Mouse (Mus musculus): ENCODE data around the gene Pkig.

DNA sequence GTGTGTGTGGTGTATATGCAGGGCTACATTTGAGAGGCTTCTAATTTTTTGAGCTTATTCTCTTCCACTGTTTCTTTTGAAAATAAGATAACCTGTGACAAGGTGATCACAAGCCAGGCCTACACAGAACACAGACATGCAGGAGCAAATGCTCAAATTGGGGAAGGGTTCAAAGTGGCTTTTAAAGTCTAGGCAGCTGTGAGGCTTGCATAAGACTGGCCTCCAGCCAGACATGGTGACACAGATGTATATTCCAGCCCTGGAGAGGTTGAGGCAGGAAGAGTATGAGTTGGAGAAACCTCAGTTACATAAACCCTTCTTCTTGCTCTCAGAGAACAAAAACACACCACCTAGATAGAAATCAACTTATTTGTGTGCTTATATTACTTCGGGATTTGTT lies 108.7 kb downstream of the Pkig start:
- TF ChIP-seq CTCF (conservative IDR thresholded peaks at IDR 0.05 in 1 of 2, IDR thresholded peaks at IDR 0.05 in 1 of 2; ENCODE audit: low read depth in 2 of 2, low read length in 2 of 2) (no peak), RAD21 (IDR thresholded peaks at IDR 0.05; ENCODE audit: low read depth, low read length) (no peak), CHD2 (IDR thresholded peaks at IDR 0.05; ENCODE audit: low read length) (no peak), USF1 (IDR thresholded peaks at IDR 0.05; ENCODE audit: low read depth, low read length) (no peak), MAFK (IDR thresholded peaks at IDR 0.05; ENCODE audit: insufficient replicate concordance, low read length) (no peak), POLR2A (IDR thresholded peaks at IDR 0.05; ENCODE audit: low read depth, low read length) (no peak)

All from CH12.LX (cell line).